Mouse (Mus musculus): ENCODE measurements at regions not wholly inside any gene's neighbourhood (a gene's known extent, or its start where the extent isn't known, plus 50 kb on each side); places are given as distances from the start of the nearest gene placed in this dataset.

GRCm38 (mm10) chr7:95936599-95936998 is 234.4 kb upstream of the Tenm4 start:
- Histone ChIP-seq H3K27ac (ENCODE audit: low read depth, low read length) (no peak overlapping the region), H3K9me3 (replicated peaks; ENCODE audit: control insufficient read depth, low read length) (no peaks in the 10 kb centered on the region), H3K4me2 (ENCODE audit: low read length) (no peak overlapping the region), H3K27me3 (replicated peaks; ENCODE audit: control insufficient read depth, insufficient read depth, low read length) (no peaks in the 10 kb centered on the region), H3K4me1 (ENCODE audit: control insufficient read depth, insufficient read depth, low read length) (no peaks in the 10 kb centered on the region), H3K36me3 (ENCODE audit: control insufficient read depth, insufficient read depth, low read length) (no peaks in the 10 kb centered on the region), H3K9ac (ENCODE audit: low read length) (no peak overlapping the region), H3K4me3 (ENCODE audit: low read depth, low read length) (no peak overlapping the region)
- ATAC-seq (no peak), DNase-seq (ENCODE audit: low spot score) (no peak)
- WGBS: 88% methylated on average over 5 of the region's 5 CpGs

GRCm38 (mm10) chr7:95943420-95943819 is 227.6 kb upstream of the Tenm4 start:
- Histone ChIP-seq H3K4me1 (ENCODE audit: control insufficient read depth, insufficient read depth, low read length) (no peaks in the 10 kb centered on the region), H3K27me3 (replicated peaks; ENCODE audit: control insufficient read depth, insufficient read depth, low read length) (no peaks in the 10 kb centered on the region), H3K36me3 (ENCODE audit: control insufficient read depth, insufficient read depth, low read length) (no peaks in the 10 kb centered on the region), H3K4me2 (ENCODE audit: low read length) (no peak overlapping the region), H3K9ac (ENCODE audit: low read length) (no peak overlapping the region), H3K27ac (ENCODE audit: low read depth, low read length) (no peak overlapping the region), H3K4me3 (ENCODE audit: low read depth, low read length) (no peak overlapping the region), H3K9me3 (replicated peaks; ENCODE audit: control insufficient read depth, low read length) (no peaks in the 10 kb centered on the region)
- DNase-seq (ENCODE audit: low spot score): no peak
- 91% methylated on average over 6 of the region's 6 CpGs for WGBS
- ATAC-seq: no peak

- no peak overlapping the region for H3K4me2 ChIP-seq (ENCODE audit: low read length)
- H3K27ac ChIP-seq (ENCODE audit: low read depth, low read length): no peak overlapping the region
- H3K4me3 ChIP-seq (ENCODE audit: low read depth, low read length): no peak overlapping the region
- no peaks in the 10 kb centered on the region for H3K27me3 ChIP-seq (replicated peaks; ENCODE audit: control insufficient read depth, insufficient read depth, low read length)
- no peak overlapping the region for H3K9ac ChIP-seq (ENCODE audit: low read length)
- ATAC-seq (no peak), DNase-seq (ENCODE audit: low spot score) (no peak)
- no peaks in the 10 kb centered on the region for H3K9me3 ChIP-seq (replicated peaks; ENCODE audit: control insufficient read depth, low read length)
- 93% methylated on average over 2 of the region's 2 CpGs for WGBS
- H3K36me3 ChIP-seq (ENCODE audit: control insufficient read depth, insufficient read depth, low read length): no peaks in the 10 kb centered on the region
- no peaks in the 10 kb centered on the region for H3K4me1 ChIP-seq (ENCODE audit: control insufficient read depth, insufficient read depth, low read length)
Measured at GRCm38 (mm10) chr7:95952395-95952794, 218.7 kb upstream of the Tenm4 start.

GRCm38 (mm10) chr7:95954511-95954910 is 216.5 kb upstream of the Tenm4 start:
- no peak overlapping the region for H3K27ac ChIP-seq (ENCODE audit: low read depth, low read length)
- no peak overlapping the region for H3K4me2 ChIP-seq (ENCODE audit: low read length)
- no peaks in the 10 kb centered on the region for H3K4me1 ChIP-seq (ENCODE audit: control insufficient read depth, insufficient read depth, low read length)
- H3K9me3 ChIP-seq (replicated peaks; ENCODE audit: control insufficient read depth, low read length): no peaks in the 10 kb centered on the region
- no peak overlapping the region for H3K9ac ChIP-seq (ENCODE audit: low read length)
- H3K4me3 ChIP-seq (ENCODE audit: low read depth, low read length): no peak overlapping the region
- H3K27me3 ChIP-seq (replicated peaks; ENCODE audit: control insufficient read depth, insufficient read depth, low read length): no peaks in the 10 kb centered on the region
- ATAC-seq (no peak), DNase-seq (ENCODE audit: low spot score) (no peak)
- no peaks in the 10 kb centered on the region for H3K36me3 ChIP-seq (ENCODE audit: control insufficient read depth, insufficient read depth, low read length)
- WGBS: 83% methylated on average over 2 of the region's 2 CpGs

GRCm38 (mm10) chr7:95955119-95955518 is 215.9 kb upstream of the Tenm4 start:
- no peak overlapping the region for H3K9ac ChIP-seq (ENCODE audit: low read length)
- peak; percentile 14 for DNase-seq (ENCODE audit: low spot score)
- ATAC-seq: no peak
- H3K27me3 ChIP-seq (replicated peaks; ENCODE audit: control insufficient read depth, insufficient read depth, low read length): no peaks in the 10 kb centered on the region
- 62% methylated on average over 2 of the region's 2 CpGs for WGBS
- H3K4me2 ChIP-seq (ENCODE audit: low read length): no peak overlapping the region
- H3K36me3 ChIP-seq (ENCODE audit: control insufficient read depth, insufficient read depth, low read length): no peaks in the 10 kb centered on the region
- H3K27ac ChIP-seq (ENCODE audit: low read depth, low read length): no peak overlapping the region
- H3K4me3 ChIP-seq (ENCODE audit: low read depth, low read length): no peak overlapping the region
- H3K4me1 ChIP-seq (ENCODE audit: control insufficient read depth, insufficient read depth, low read length): no peaks in the 10 kb centered on the region
- H3K9me3 ChIP-seq (replicated peaks; ENCODE audit: control insufficient read depth, low read length): no peaks in the 10 kb centered on the region

GRCm38 (mm10) chr7:95959068-95959467 is 212.0 kb upstream of the Tenm4 start:
- H3K9ac ChIP-seq (ENCODE audit: low read length): no peak overlapping the region
- H3K9me3 ChIP-seq (replicated peaks; ENCODE audit: control insufficient read depth, low read length): no peaks in the 10 kb centered on the region
- DNase-seq (ENCODE audit: low spot score) (peak; percentile 30), ATAC-seq (peak; percentile 72)
- WGBS: 46% methylated on average over 4 of the region's 4 CpGs
- H3K4me3 ChIP-seq (ENCODE audit: low read depth, low read length): no peak overlapping the region
- H3K36me3 ChIP-seq (ENCODE audit: control insufficient read depth, insufficient read depth, low read length): no peaks in the 10 kb centered on the region
- no peaks in the 10 kb centered on the region for H3K27me3 ChIP-seq (replicated peaks; ENCODE audit: control insufficient read depth, insufficient read depth, low read length)
- H3K4me1 ChIP-seq (ENCODE audit: control insufficient read depth, insufficient read depth, low read length): no peaks in the 10 kb centered on the region
- no peak overlapping the region for H3K4me2 ChIP-seq (ENCODE audit: low read length)
- no peak overlapping the region for H3K27ac ChIP-seq (ENCODE audit: low read depth, low read length)

GRCm38 (mm10) chr7:95971863-95972262 is 199.2 kb upstream of the Tenm4 start:
- no peaks in the 10 kb centered on the region for H3K27me3 ChIP-seq (replicated peaks; ENCODE audit: control insufficient read depth, insufficient read depth, low read length)
- H3K4me1 ChIP-seq (ENCODE audit: control insufficient read depth, insufficient read depth, low read length): 0 out of 2 replicates have a peak, but pooled peaks cover 2% of the 10 kb centered on the region
- DNase-seq (ENCODE audit: low spot score): no peak
- no peaks in the 10 kb centered on the region for H3K36me3 ChIP-seq (ENCODE audit: control insufficient read depth, insufficient read depth, low read length)
- no peak overlapping the region for H3K4me3 ChIP-seq (ENCODE audit: low read depth, low read length)
- 93% methylated on average over 7 of the region's 7 CpGs for whole genome bisulfite sequencing
- no peak for ATAC-seq
- no peaks in the 10 kb centered on the region for H3K9me3 ChIP-seq (replicated peaks; ENCODE audit: control insufficient read depth, low read length)
- H3K9ac ChIP-seq (ENCODE audit: low read length): no peak overlapping the region
- H3K4me2 ChIP-seq (ENCODE audit: low read length): no peak overlapping the region
- no peak overlapping the region for H3K27ac ChIP-seq (ENCODE audit: low read depth, low read length)

GRCm38 (mm10) chr7:95974085-95974484 is 197.0 kb upstream of the Tenm4 start:
- DNase-seq (ENCODE audit: low spot score) (peak; percentile 5), ATAC-seq (no peak)
- no peaks in the 10 kb centered on the region for H3K36me3 ChIP-seq (ENCODE audit: control insufficient read depth, insufficient read depth, low read length)

GRCm38 (mm10) chr7:95991250-95992032 is 179.6 kb upstream of the Tenm4 start:
- H3K9me3 ChIP-seq (replicated peaks; ENCODE audit: control insufficient read depth, low read length): no peaks in the 10 kb centered on the region
- H3K27ac ChIP-seq (ENCODE audit: low read depth, low read length): no peak overlapping the region
- H3K36me3 ChIP-seq (ENCODE audit: control insufficient read depth, insufficient read depth, low read length): no peaks in the 10 kb centered on the region
- 14% methylated on average over 10 of the region's 10 CpGs for WGBS
- no peak overlapping the region for H3K9ac ChIP-seq (ENCODE audit: low read length)
- H3K27me3 ChIP-seq (replicated peaks; ENCODE audit: control insufficient read depth, insufficient read depth, low read length): no peaks in the 10 kb centered on the region
- DNase-seq (ENCODE audit: low spot score) (peak; percentile 80), ATAC-seq (peak; percentile 84)
- no peak overlapping the region for H3K4me3 ChIP-seq (ENCODE audit: low read depth, low read length)
- no peak overlapping the region for H3K4me2 ChIP-seq (ENCODE audit: low read length)
- peaks cover 8% of the 10 kb centered on the region for H3K4me1 ChIP-seq (ENCODE audit: control insufficient read depth, insufficient read depth, low read length)

More at GRCm38 (mm10) chr7:95974085-95974484, 197.0 kb upstream of the Tenm4 start:
- no peak overlapping the region for H3K4me3 ChIP-seq (ENCODE audit: low read depth, low read length)
- no peaks in the 10 kb centered on the region; the same call in 1 of the 2 replicates for H3K9me3 ChIP-seq (replicated peaks; ENCODE audit: control insufficient read depth, low read length)
- H3K4me2 ChIP-seq (ENCODE audit: low read length): no peak overlapping the region
- 0 out of 2 replicates have a peak, but pooled peaks cover 2% of the 10 kb centered on the region for H3K4me1 ChIP-seq (ENCODE audit: control insufficient read depth, insufficient read depth, low read length)
- no peak overlapping the region for H3K27ac ChIP-seq (ENCODE audit: low read depth, low read length)
- no peaks in the 10 kb centered on the region for H3K27me3 ChIP-seq (replicated peaks; ENCODE audit: control insufficient read depth, insufficient read depth, low read length)
- H3K9ac ChIP-seq (ENCODE audit: low read length): no peak overlapping the region
- 37% methylated on average over 2 of the region's 2 CpGs for WGBS

Measured in forebrain, embryonic 14.5 days (tissue).